Mouse (Mus musculus) MEL (cell line): ENCODE results near the gene Chd6. TPM values are rescaled to one million over a fixed set of nuclear protein-coding genes. Genes with fewer than 3 reads are reported as not detected.

ENCODE experiments used
- DNase-seq: peaks from one replicate; pipeline ENCODE4 v3.0.0; 2011; ENCODE audit warnings: low read depth, low spot score
- H3K27ac ChIP-seq: 2 replicates; pipeline ENCODE4 v1.5.1; 2012; ENCODE audit warnings: low read depth, mild to moderate bottlenecking, control low read depth, low read length, moderate library complexity; ENCODE audit not compliant: control insufficient read depth
- H3K27me3 ChIP-seq, 2 experiments: fragments of 150-350 bp in 1 of 2; sonication (generic) in 1 of 2; 2 replicates each; pipeline ENCODE4 v1.6.1; 2012; ENCODE audit warnings: low read length in 2 of 2, mild to moderate bottlenecking in 2 of 2, improper control_type of control experiment in 1 of 2, moderate library complexity in 1 of 2; ENCODE audit not compliant: insufficient read depth in 2 of 2, control insufficient read depth in 1 of 2
- H3K36me3 ChIP-seq, 2 experiments: 2 replicates each; pipeline ENCODE4 v1.6.1; 2012 to 2014; ENCODE audit warnings: low read length in 2 of 2, improper control_type of control experiment in 1 of 2, inconsistent platforms in 1 of 2, mild to moderate bottlenecking in 1 of 2; ENCODE audit not compliant: insufficient read depth in 2 of 2, control insufficient read depth in 1 of 2
- H3K4me1 ChIP-seq, 2 experiments: fragments of 150-350 bp in 1 of 2; sonication (generic) in 1 of 2; 2 replicates each; pipeline ENCODE4 v1.6.1; 2012; ENCODE audit warnings: low read length in 2 of 2, improper control_type of control experiment in 1 of 2, mild to moderate bottlenecking in 1 of 2; ENCODE audit not compliant: insufficient read depth in 2 of 2, control insufficient read depth in 1 of 2
- H3K4me3 ChIP-seq, 2 experiments: fragments of 150-350 bp in 1 of 2; sonication (generic) in 1 of 2; 2 replicates each; pipeline ENCODE4 v1.5.1; 2012; ENCODE audit warnings: low read depth in 2 of 2, low read length in 2 of 2, mild to moderate bottlenecking in 2 of 2, moderate library complexity in 2 of 2, control low read depth in 1 of 2, improper control_type of control experiment in 1 of 2; ENCODE audit not compliant: control insufficient read depth in 1 of 2, insufficient read depth in 1 of 2
- H3K79me2 ChIP-seq: 2 replicates; pipeline ENCODE4 v1.6.1; 2012; ENCODE audit warnings: mild to moderate bottlenecking, low read length, moderate library complexity; ENCODE audit not compliant: control insufficient read depth, poor library complexity, insufficient read depth
- H3K9ac ChIP-seq: 2 replicates; pipeline ENCODE4 v1.6.1; 2012; ENCODE audit warnings: low read depth, mild to moderate bottlenecking, control low read depth, low read length, moderate library complexity; ENCODE audit not compliant: control insufficient read depth, poor library complexity, severe bottlenecking
- H3K9me3 ChIP-seq: fragments of 150-350 bp; sonication (generic); replicated peaks from 2 replicates; pipeline ENCODE4 v1.6.1; 2012; ENCODE audit warnings: mild to moderate bottlenecking, low read length, improper control_type of control experiment, moderate library complexity; ENCODE audit not compliant: insufficient read depth
- EP300 ChIP-seq, 2 experiments: IDR thresholded peaks; 2 replicates each; pipeline ENCODE4 v1.6.1; 2011; ENCODE audit warnings: improper control_type of control experiment in 2 of 2, low read length in 2 of 2, low read depth in 1 of 2, mild to moderate bottlenecking in 1 of 2
- ETS1 ChIP-seq: IDR thresholded peaks from 2 replicates; pipeline ENCODE4 v1.6.1; 2012; ENCODE audit warnings: low read depth, mild to moderate bottlenecking, inconsistent platforms, low read length, improper control_type of control experiment, moderate library complexity
- GABPA ChIP-seq: IDR thresholded peaks from 2 replicates; pipeline ENCODE4 v1.6.1; 2012; ENCODE audit warnings: low read depth, mild to moderate bottlenecking, inconsistent platforms, low read length, improper control_type of control experiment, moderate library complexity
- HCFC1 ChIP-seq: IDR thresholded peaks from 2 replicates; pipeline ENCODE4 v1.6.1; 2012; ENCODE audit warnings: low read depth, mild to moderate bottlenecking, inconsistent platforms, low read length, improper control_type of control experiment, moderate library complexity
- KAT2A ChIP-seq: conservative IDR thresholded peaks from 2 replicates; pipeline ENCODE4 v1.6.1; 2012; ENCODE audit warnings: low read depth, low read length, improper control_type of control experiment, inconsistent platforms
- MAFK ChIP-seq: IDR thresholded peaks from 2 replicates; pipeline ENCODE4 v1.6.1; 2011; ENCODE audit warnings: low read depth, mild to moderate bottlenecking, low read length, improper control_type of control experiment, borderline replicate concordance
- MEF2A ChIP-seq: IDR thresholded peaks from 2 replicates; pipeline ENCODE4 v1.6.1; 2014; ENCODE audit warnings: low read depth, mild to moderate bottlenecking, inconsistent platforms, low read length, improper control_type of control experiment; ENCODE audit not compliant: poor library complexity, insufficient replicate concordance, severe bottlenecking; ENCODE audit errors: extremely low read depth
- MXI1 ChIP-seq: IDR thresholded peaks from 2 replicates; pipeline ENCODE4 v1.6.1; 2011; ENCODE audit warnings: mild to moderate bottlenecking, low read depth, low read length, improper control_type of control experiment
- MYC ChIP-seq: IDR thresholded peaks from 2 replicates; pipeline ENCODE4 v1.6.1; 2011; ENCODE audit warnings: low read depth, mild to moderate bottlenecking, low read length, improper control_type of control experiment, moderate library complexity
- POLR2A ChIP-seq, 2 experiments: IDR thresholded peaks; 2 replicates each; pipeline ENCODE4 v1.6.1; 2011 to 2012; ENCODE audit warnings: low read length in 2 of 2, mild to moderate bottlenecking in 2 of 2, control low read depth in 1 of 2, improper control_type of control experiment in 1 of 2, low read depth in 1 of 2, moderate library complexity in 1 of 2; ENCODE audit not compliant: control insufficient read depth in 1 of 2, insufficient read depth in 1 of 2, poor library complexity in 1 of 2
- POLR2AphosphoS2 ChIP-seq: IDR thresholded peaks from 2 replicates; pipeline ENCODE4 v1.6.1; 2011; ENCODE audit warnings: low read length, improper control_type of control experiment
- POLR2AphosphoS5 ChIP-seq: IDR thresholded peaks from 2 replicates; pipeline ENCODE4 v1.6.1; 2012; ENCODE audit warnings: low read depth, borderline replicate concordance, mild to moderate bottlenecking, inconsistent platforms, low read length, moderate library complexity, mixed read lengths
- SIN3A ChIP-seq: IDR thresholded peaks from 2 replicates; pipeline ENCODE4 v1.6.1; 2012; ENCODE audit warnings: low read length, improper control_type of control experiment, inconsistent platforms
- TAL1 ChIP-seq: IDR thresholded peaks from 2 replicates; pipeline ENCODE4 v1.6.1; 2012; ENCODE audit warnings: mild to moderate bottlenecking, inconsistent platforms, low read length, moderate library complexity, mixed read lengths
- TBP ChIP-seq: IDR thresholded peaks from 2 replicates; pipeline ENCODE4 v1.8.0; 2011; ENCODE audit warnings: low read depth, low read length, improper control_type of control experiment
- USF1 ChIP-seq: IDR thresholded peaks from 2 replicates; pipeline ENCODE4 v1.6.1; 2014; ENCODE audit warnings: low read depth, mild to moderate bottlenecking, inconsistent platforms, low read length, improper control_type of control experiment, moderate library complexity
- ZKSCAN1 ChIP-seq: IDR thresholded peaks from 2 replicates; pipeline ENCODE4 v1.6.1; 2012; ENCODE audit warnings: low read depth, mild to moderate bottlenecking, inconsistent platforms, low read length, improper control_type of control experiment, moderate library complexity
- ZMIZ1 ChIP-seq: IDR thresholded peaks from 2 replicates; pipeline ENCODE4 v1.6.1; 2012; ENCODE audit warnings: low read depth, mild to moderate bottlenecking, inconsistent platforms, low read length, improper control_type of control experiment, moderate library complexity
- ZNF384 ChIP-seq: IDR thresholded peaks from 2 replicates; pipeline ENCODE4 v1.6.1; 2012; ENCODE audit warnings: low read depth, mild to moderate bottlenecking, inconsistent platforms, low read length, improper control_type of control experiment
- polyA plus RNA-seq, 2 experiments: library from polyadenylated mRNA; stranded (reverse) in 1 of 2; unstranded in 1 of 2; fragments of >175 nt in 1 of 2; fragments of >200 nt in 1 of 2; gene quantifications; 2 replicates each; pipeline versions ENCODE4 v1.2.1 to v1.2.4; 2012; ENCODE audit warnings: low replicate concordance in 2 of 2, low read depth in 1 of 2; ENCODE audit not compliant: insufficient read length in 2 of 2, insufficient read depth in 1 of 2, missing spikeins in 1 of 2
- total RNA-seq: library from RNA; depleted of rRNA; stranded (reverse); fragments of 300-350 nt; gene quantifications from 2 replicates; pipeline ENCODE4 v1.2.3, GENCODE M21; 2012

Gene Chd6
- total and polyA plus RNA-seq, 3 experiments = 9.7 to 200 (median 15.4) TPM

DNA sequence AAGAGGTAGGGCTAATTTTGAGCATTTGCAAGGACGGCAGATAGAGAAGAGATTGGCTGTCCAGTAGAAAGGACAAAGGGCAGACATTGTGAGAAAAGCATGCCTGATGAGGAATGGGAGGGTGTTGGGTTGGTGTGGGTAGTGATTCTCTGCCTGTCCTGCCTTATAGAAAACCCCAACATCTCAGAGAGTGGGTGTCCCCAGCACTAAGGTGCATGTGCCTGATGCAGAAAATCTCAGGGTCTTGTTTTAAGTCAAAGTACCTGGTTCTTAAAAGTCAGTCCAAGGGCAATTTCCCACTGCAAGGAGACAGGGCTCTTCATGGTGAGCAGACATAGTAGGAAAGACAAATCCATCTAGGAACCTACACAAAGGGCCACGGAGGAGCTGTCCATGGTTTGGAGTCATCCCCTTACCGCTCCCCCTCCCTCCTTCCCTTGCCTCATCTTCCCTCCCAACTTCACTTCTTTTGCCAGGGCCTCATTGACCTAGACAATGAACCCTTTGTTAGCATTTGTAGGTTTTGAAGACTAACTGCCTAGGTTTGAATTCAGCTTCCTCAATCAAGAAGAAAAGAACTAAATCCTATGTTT lies 39.6 kb upstream of the Chd6 start:
- DNase-seq = no peak

DNA sequence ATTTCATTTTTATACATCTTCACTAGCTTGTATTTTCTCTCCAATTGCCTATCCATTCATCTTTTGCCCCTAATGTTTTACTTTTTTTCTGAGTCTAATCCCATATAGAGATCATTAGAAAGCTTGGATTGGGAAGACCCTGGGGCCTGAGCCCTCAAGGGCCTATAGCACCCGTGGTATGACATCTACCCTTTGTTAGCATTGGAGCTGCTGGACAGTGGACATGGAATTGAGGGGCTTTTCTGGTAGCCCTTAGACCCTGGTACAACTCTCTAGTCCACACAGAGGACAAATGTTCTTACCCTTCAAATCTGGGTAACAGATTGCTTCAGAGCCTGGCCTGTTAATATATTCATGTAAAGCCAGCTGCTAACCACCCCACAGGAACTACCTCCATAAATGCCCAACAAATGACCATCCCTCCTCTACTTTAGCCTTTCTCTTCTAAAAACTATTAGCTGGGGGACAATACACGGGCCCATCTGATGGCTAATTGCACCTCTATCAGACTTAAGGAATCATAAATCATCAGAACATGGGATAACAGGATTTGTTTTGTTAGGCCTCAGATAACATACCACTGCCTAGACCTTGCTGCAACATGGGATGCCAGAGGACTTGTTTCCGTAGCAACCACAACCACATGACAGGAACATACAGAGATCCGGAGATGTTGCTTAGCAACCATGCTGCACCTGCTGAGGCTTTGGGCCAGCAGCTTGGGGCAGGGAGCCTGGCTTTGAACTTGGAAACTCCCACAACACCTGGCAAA lies 39.0 kb upstream of the Chd6 start:
- H3K27ac ChIP-seq = no peak overlapping the region
- no peaks in the 10 kb centered on the region for H3K79me2 ChIP-seq
- H3K4me1 ChIP-seq = no peaks in the 10 kb centered on the region
- no peak overlapping the region for H3K4me3 ChIP-seq
- no peaks in the 10 kb centered on the region for H3K9me3 ChIP-seq
- TF ChIP-seq KAT2A (no peak), POLR2A (IDR thresholded peaks at IDR 0.05; ENCODE audit: control insufficient read depth in 1 of 2, insufficient read depth in 1 of 2, low read depth in 1 of 2, low read length in 2 of 2, poor library complexity in 1 of 2) (no peak), SIN3A (no peak), GABPA (no peak)
- TF ChIP-seq, all 39 proteins: peak for 0
- Histone ChIP-seq H3K27me3 (no peaks in the 10 kb centered on the region), H3K9ac (no peak overlapping the region), H3K36me3 (no peaks in the 10 kb centered on the region)
- no peak for DNase-seq

More for the DNA sequence above, 39.6 kb upstream of the Chd6 start:
- H3K27me3 ChIP-seq = no peaks in the 10 kb centered on the region
- no peak for TF ChIP-seq TAL1
- TF ChIP-seq ZMIZ1 = no peak
- TF ChIP-seq POLR2AphosphoS5 = no peak
- TF ChIP-seq MAFK = no peak
- no peak for TF ChIP-seq HCFC1
- TF ChIP-seq POLR2AphosphoS2 = no peak
- no peak for TF ChIP-seq MYC
- TF ChIP-seq ZNF384 = no peak
- TF ChIP-seq MEF2A = no peak
- no peak for TF ChIP-seq MXI1
- TF ChIP-seq USF1 = no peak
- TF ChIP-seq EP300 (IDR thresholded peaks at IDR 0.05; ENCODE audit: low read depth in 1 of 2, low read length in 2 of 2) = no peak
- TF ChIP-seq TBP = no peak
- TF ChIP-seq ZKSCAN1 = no peak
- no peak for TF ChIP-seq POLR2A (IDR thresholded peaks at IDR 0.05; ENCODE audit: control insufficient read depth in 1 of 2, insufficient read depth in 1 of 2, low read depth in 1 of 2, low read length in 2 of 2, poor library complexity in 1 of 2)
- no peak for TF ChIP-seq ETS1
- no peaks in the 10 kb centered on the region for H3K4me1 ChIP-seq
- no peak overlapping the region for H3K9ac ChIP-seq
- H3K36me3 ChIP-seq = no peaks in the 10 kb centered on the region
- no peak overlapping the region for H3K4me3 ChIP-seq
- H3K27ac ChIP-seq = no peak overlapping the region
- H3K79me2 ChIP-seq = no peaks in the 10 kb centered on the region
- H3K9me3 ChIP-seq = no peaks in the 10 kb centered on the region
